Mouse (Mus musculus) liver, embryonic 14.5 days (tissue): Measurements from ENCODE around the gene Appl1.

Experiments
- CTCF ChIP-seq: IDR thresholded peaks from 2 replicates; pipeline ENCODE4 v1.5.1; 2016; ENCODE audit warnings: antibody characterized with exemption, low read depth, control low read depth
- EP300 ChIP-seq: IDR thresholded peaks from 2 replicates; pipeline ENCODE4 v1.6.1; 2016; ENCODE audit warnings: antibody characterized with exemption, low read depth

- TF ChIP-seq EP300: peak; percentile 43; the same call in 1 of the 2 replicates
- TF ChIP-seq CTCF: no peak
These were observed 47.2 kb downstream of the Appl1 start for GRCm38 (mm10) chr14:26923702-26924421.
